Mouse (Mus musculus) hematopoietic stem cell, adult 5-6 weeks (primary cell): ENCODE data around the gene Cuzd1. TPM values are rescaled to one million over a fixed set of nuclear protein-coding genes. Genes with fewer than 3 reads are reported as not detected.

Experiments used
- ATAC-seq, 2 experiments: fragments of 125-278 bp in 1 of 2; replicated peaks in 1 of 2; 2 replicates each; pipeline ENCODE4 v1.8.0; 2016 to 2017; ENCODE audit warnings: inconsistent platforms in 2 of 2, mild to moderate bottlenecking in 2 of 2, moderate number of reproducible peaks in 2 of 2, low read depth in 1 of 2, moderate TSS enrichment in 1 of 2; ENCODE audit not compliant: low FRiP score in 2 of 2, poor library complexity in 2 of 2, severe bottlenecking in 2 of 2, insufficient read depth in 1 of 2, low TSS enrichment in 1 of 2
- total RNA-seq: library from RNA; stranded (forward); fragments of 172-1452, 232-1000 nt; gene quantifications from 2 replicates; pipeline ENCODE4 v1.2.3, GENCODE M21; 2017

Cuzd1 gene
- not detected in 2 replicates for total RNA-seq

GRCm38 (mm10) chr7:131322192-131322591, at the start of gene Cuzd1:
Cuzd1 (minus strand) TSS chr7:131322292.
- no peak for ATAC-seq

- ATAC-seq = peak in 1 of 2 experiments; percentile 6; a peak in 1 of 4 replicates
Measured at GRCm38 (mm10) chr7:131371470-131371860, 49.4 kb upstream of the Cuzd1 start.

- peak; percentile 96 to 97 for ATAC-seq
Measured at GRCm38 (mm10) chr7:131370648-131371469, 48.8 kb upstream of the Cuzd1 start, which contains the start of gene Pstk. Pstk (plus strand) TSS chr7:131371141.

GRCm38 (mm10) chr7:131364131-131364530, 42.0 kb upstream of the Cuzd1 start:
- ATAC-seq = no peak

DNA sequence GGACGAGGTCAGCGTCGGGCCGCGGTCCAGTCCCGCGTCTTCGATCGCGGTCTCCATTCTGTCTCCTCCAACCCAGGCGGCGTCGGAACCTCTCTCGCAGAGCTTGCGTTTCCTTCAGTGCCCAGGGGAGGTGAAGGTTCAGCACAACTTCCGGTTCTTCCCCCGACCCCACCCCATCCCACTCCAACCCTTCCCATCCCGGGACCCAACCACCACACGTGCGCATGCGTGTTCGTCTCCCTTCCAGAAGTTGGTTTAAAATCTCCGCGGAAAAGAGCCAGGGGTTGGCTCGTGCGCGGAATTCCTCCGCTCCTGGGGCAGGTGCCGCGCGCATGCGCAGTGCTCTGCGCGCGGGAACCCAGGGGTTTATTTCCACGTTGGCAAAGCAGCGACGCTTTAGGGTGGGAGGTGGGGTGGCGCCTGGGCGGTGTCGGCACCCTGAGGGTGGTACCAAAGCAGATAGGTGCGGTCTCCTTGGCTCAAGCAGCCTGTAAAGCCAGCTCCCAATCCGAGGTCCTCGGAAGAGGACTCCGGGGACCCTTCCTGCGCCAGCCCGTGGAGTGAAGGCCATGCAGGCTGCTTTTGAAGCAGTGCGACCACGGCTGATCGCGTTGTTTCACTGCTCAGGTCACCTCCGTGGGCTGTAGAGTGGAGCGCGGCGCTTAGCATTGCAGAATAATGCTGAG, 40.7 kb upstream of the Cuzd1 start, which contains the start of gene 2310057M21Rik:
Gene 2310057M21Rik, minus strand, starts transcription at position 145 of the 686 bp plus-strand sequence.
- peak; percentile 92 to 97 for ATAC-seq

DNA sequence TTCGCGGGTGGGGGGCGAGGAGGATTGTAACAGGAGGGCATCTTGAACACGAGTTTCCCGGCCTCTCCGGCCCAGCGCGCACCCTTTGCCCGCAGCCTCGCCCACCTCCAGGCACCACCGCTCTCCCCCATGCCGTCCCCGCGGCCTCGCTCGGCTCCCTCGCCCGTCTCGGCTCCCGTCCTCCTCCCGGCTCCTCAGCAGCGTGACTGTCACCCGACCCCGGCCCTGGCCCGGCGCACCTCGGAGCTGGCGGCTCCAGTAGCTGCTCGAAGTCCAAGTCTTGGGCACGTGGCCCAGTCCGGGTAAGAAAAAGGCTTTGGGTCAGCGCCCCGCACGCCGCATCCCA, 40.1 kb upstream of the Cuzd1 start:
- peak; percentile 39 to 59 for ATAC-seq

GRCm38 (mm10) chr7:131356105-131356504, 34.0 kb upstream of the Cuzd1 start:
- no peak for ATAC-seq

- ATAC-seq = no peak
Measured at GRCm38 (mm10) chr7:131345856-131346541, 23.9 kb upstream of the Cuzd1 start.

DNA sequence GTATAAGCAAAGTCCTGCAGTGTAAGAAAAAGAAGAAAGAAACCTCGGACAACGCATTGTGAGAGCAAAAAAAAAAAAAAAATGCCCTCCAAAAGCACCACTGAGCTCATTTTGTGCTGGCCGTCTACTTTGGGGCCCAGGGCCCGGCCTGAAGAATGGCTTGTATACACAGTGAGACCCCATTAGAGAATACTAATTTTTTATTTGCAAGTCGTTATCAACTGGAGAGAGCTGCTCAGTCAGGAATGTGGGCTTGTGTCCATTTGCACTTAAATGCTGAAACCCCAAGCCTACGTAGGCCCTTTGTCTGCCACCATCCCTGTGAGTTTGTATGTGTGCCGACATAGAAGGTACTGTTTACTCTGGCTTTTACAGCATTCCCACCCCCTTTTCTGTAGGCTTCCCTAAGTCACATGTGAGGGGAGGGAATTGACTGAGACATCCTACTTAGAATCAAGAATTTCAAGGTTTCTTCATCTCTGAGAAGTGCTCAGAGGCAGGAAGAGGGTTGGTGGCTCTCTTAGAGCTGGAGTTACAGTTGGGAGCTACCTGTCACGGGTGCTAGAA, 15.5 kb upstream of the Cuzd1 start:
- no peak for ATAC-seq

DNA sequence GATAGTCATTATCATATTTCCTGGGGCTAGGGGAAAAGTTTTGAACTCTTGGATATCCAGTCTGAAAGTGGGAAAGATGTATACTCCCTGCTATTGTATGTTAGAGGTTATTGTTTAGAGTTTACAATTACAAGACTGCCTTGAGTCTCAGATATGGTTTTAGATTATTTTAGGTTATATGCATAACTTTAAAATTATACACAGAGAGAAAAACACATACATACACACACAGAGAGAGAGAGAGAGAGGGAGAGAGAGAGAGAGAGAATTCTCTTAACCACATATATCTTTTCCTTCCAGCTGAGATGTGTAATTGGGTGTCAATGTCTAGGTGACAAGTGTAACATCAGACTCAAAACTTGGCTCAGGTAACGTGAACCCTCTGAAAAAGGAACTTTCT, 11.5 kb upstream of the Cuzd1 start, which contains the start of gene Fam24a:
Gene Fam24a, plus strand, starts transcription at position 301 of the 400 bp plus-strand sequence.
- ATAC-seq = no peak

DNA sequence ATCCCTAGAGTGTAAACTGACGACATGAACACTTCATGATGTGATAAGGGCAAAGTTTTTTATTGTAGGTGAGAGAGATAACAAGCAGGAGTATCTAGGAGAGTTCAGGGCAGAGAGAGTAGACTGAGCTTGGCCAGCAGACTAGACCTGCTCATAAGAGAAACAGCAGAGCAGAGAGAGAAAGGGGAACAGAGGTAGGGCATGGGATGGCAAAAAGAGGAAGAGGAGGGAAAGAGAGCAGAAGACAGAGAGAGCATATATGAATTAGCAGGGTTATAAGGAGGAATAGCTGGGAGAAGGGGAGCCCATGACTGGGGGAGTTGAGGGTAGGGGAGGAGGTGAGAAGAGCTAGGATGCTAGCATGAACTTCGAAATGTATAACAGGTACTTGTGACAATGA, 9.6 kb upstream of the Cuzd1 start:
- 0 out of 4 replicates have a peak, but pooled peaks of 1 of the 2 experiments have one; percentile 29 for ATAC-seq

DNA sequence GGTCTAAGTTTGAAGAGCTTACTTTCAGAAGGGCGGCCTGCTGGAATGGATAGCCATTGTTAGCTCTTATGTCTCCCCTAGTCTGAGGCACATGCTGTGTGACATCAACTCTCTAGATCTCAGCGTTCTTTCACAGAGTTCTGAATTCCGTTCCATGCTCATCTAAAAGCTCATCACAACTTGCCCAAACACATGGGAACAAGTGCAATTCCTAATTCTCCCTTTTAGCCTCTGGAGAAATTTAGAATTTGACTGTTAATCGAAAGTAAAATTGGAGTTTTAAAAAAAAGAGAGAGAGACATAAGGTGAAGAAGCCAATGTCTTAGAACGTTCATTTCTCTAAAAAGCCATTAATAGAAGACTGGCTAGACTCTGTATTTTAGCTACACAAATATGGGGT, 7.3 kb upstream of the Cuzd1 start, which contains the start of gene Fam24b:
Gene Fam24b, minus strand, starts transcription at position 101 of the 400 bp plus-strand sequence.
- ATAC-seq = no peak

DNA sequence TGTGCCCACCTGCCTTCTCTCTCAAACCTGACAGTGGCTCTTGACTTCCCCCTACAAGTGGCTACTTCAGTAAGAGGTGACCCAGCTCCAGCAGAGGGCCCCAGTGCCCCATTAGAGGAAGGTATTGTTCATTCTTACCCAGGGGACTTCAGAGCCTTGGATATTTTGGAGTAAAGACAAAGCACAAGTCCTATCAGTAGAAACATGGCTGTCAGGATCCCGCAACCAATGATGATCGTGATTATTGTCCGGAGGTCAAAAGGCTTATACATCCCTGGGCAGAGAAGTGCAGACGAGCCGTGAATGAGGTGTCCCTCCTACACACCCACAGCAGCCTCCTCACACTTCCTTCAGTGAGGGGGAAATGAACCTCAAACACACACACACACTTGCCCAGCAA, 5.0 kb upstream of the Cuzd1 start:
- ATAC-seq = no peak

DNA sequence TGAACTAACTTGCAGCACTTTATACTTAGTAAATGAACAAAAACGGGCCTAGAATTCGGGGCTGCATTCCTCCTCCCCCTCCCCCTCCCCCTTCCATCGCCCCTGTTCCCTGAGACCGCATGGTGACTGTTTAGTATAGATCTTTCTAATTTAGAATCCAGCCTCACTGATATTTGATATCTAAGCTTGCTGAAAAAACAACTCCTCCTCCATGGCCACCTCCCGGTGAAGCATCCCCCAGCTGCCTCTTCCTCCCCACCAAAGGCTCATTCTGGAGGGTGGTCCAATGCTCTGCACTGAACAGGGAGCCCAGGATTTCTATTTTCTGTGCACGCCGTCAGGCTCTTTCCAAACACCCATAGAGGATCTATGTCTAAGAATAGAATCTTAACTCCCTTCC, 3.8 kb downstream of the Cuzd1 start:
- no peak for ATAC-seq

- no peak for ATAC-seq
Measured at GRCm38 (mm10) chr7:131317587-131317986, 4.5 kb downstream of the Cuzd1 start.

DNA sequence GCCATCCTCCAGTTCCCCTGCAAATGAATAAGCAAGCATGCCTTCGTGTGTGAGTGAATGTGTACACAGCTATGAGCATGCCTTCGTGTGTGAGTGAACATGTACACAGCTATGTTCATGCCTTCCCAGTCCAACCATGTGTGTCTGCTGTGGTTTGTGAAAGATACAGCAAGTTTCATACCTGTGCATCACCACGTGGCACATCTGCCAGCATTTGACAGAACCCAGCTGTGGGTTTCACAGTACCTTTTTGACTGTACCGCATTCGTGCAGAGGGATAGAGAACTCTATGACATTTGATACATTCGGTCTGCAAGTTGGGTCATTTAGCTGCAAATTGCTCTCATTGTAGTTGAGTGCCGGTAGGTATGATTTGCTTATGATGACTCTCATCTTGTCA, 7.6 kb downstream of the Cuzd1 start:
- ATAC-seq = no peak

GRCm38 (mm10) chr7:131306733-131307132, 15.4 kb downstream of the Cuzd1 start:
- ATAC-seq = no peak
